Mouse (Mus musculus): ENCODE measurements at regions not wholly inside any gene's neighbourhood (a gene's known extent, or its start where the extent isn't known, plus 50 kb on each side); places are given as distances from the start of the nearest gene placed in this dataset.

DNA sequence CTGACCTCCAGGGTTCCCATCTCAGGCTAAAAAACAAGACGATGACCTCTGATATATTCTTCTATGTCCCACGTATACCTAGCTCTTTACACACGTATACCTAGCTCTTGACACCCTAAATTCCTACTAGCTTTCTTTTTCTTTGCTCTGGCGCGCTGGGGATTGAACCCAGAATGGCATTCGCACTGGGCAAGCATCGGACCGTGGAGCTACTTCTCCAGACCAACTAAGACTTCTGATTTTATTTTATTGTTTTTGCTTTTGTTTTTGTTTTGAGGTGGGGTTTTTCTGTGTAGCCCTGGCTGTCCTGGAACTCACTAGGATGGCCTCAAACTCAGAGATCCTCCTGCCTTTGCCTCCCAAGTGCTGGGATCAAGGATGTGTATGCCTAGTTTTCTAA, 112.8 kb upstream of the Cpm start:
- WGBS = 78% methylated on average over 8 of the region's 8 CpGs
- H3K9ac ChIP-seq (replicated peaks; ENCODE audit: low read depth) = no peak overlapping the region
- no peak for DNase-seq (ENCODE audit: low spot score)
- no peaks in the 10 kb centered on the region for H3K27me3 ChIP-seq (replicated peaks; ENCODE audit: insufficient read depth, low read length)
- H3K27ac ChIP-seq (ENCODE audit: low read length) = no peak overlapping the region
- H3K9me3 ChIP-seq (ENCODE audit: low read length) = no peaks in the 10 kb centered on the region
- no peak for ATAC-seq
- H3K4me3 ChIP-seq (ENCODE audit: low read depth, low read length) = no peak overlapping the region
- H3K4me2 ChIP-seq (replicated peaks; ENCODE audit: low read depth, low read length) = no peak overlapping the region
- peaks cover 5% of the 10 kb centered on the region; the same call in 1 of the 2 replicates for H3K4me1 ChIP-seq (ENCODE audit: insufficient read depth, low read depth, low read length)
- H3K36me3 ChIP-seq (ENCODE audit: insufficient read depth, low read length) = no peaks in the 10 kb centered on the region
- TF ChIP-seq CTCF (IDR thresholded peaks at IDR 0.05) (no peak), EP300 (IDR thresholded peaks at IDR 0.05) (no peak)

- TF ChIP-seq EP300 (IDR thresholded peaks at IDR 0.05) (no peak), CTCF (IDR thresholded peaks at IDR 0.05) (peak; percentile 82)
- no peaks in the 10 kb centered on the region for H3K9me3 ChIP-seq (ENCODE audit: low read length)
- H3K36me3 ChIP-seq (ENCODE audit: insufficient read depth, low read length) = no peaks in the 10 kb centered on the region
- peaks cover 5% of the 10 kb centered on the region; the same call in 1 of the 2 replicates for H3K4me1 ChIP-seq (ENCODE audit: insufficient read depth, low read depth, low read length)
- H3K4me2 ChIP-seq (replicated peaks; ENCODE audit: low read depth, low read length) = no peak overlapping the region
- DNase-seq (ENCODE audit: low spot score) = peak; percentile 77
- ATAC-seq = peak; percentile 50
- WGBS = 63% methylated on average over 10 of the region's 10 CpGs
- no peak overlapping the region for H3K27ac ChIP-seq (ENCODE audit: low read length)
- no peak overlapping the region for H3K9ac ChIP-seq (replicated peaks; ENCODE audit: low read depth)
- no peak overlapping the region for H3K4me3 ChIP-seq (ENCODE audit: low read depth, low read length)
- H3K27me3 ChIP-seq (replicated peaks; ENCODE audit: insufficient read depth, low read length) = no peaks in the 10 kb centered on the region
Measured at GRCm38 (mm10) chr10:117515777-117516501, 113.4 kb upstream of the Cpm start.

DNA sequence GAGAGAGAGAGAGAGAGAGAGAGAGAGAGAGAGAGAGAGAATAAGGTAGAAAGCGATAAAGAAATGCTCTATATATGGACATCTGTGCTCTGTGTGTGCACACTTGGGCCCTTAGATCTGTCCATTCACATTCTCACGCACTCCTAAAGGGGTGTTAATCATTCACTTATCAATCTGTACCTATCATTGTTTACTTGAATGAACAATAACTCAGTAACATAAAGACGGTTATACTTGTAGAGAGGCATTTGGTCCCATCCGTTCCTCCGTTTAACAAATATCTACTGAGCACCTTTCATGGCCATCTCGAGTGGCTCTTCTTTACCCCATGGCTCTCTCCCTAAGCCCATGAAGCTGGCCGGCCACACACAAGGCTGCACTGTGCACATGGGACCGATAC, 114.3 kb upstream of the Cpm start:
- H3K27ac ChIP-seq (ENCODE audit: low read length) = no peak overlapping the region
- H3K9me3 ChIP-seq (ENCODE audit: low read length) = no peaks in the 10 kb centered on the region
- 80% methylated on average over 8 of the region's 8 CpGs for WGBS
- H3K4me1 ChIP-seq (ENCODE audit: insufficient read depth, low read depth, low read length) = 0 out of 2 replicates have a peak, but pooled peaks cover 5% of the 10 kb centered on the region
- no peaks in the 10 kb centered on the region for H3K27me3 ChIP-seq (replicated peaks; ENCODE audit: insufficient read depth, low read length)
- no peak for ATAC-seq
- no peak for DNase-seq (ENCODE audit: low spot score)
- no peak for TF ChIP-seq EP300 (IDR thresholded peaks at IDR 0.05)
- no peak for TF ChIP-seq CTCF (IDR thresholded peaks at IDR 0.05)
- H3K36me3 ChIP-seq (ENCODE audit: insufficient read depth, low read length) = no peaks in the 10 kb centered on the region
- no peak overlapping the region for H3K4me3 ChIP-seq (ENCODE audit: low read depth, low read length)
- H3K4me2 ChIP-seq (replicated peaks; ENCODE audit: low read depth, low read length) = no peak overlapping the region
- no peak overlapping the region for H3K9ac ChIP-seq (replicated peaks; ENCODE audit: low read depth)

- 0 out of 2 replicates have a peak, but pooled peaks cover 5% of the 10 kb centered on the region for H3K4me1 ChIP-seq (ENCODE audit: insufficient read depth, low read depth, low read length)
- no peaks in the 10 kb centered on the region for H3K36me3 ChIP-seq (ENCODE audit: insufficient read depth, low read length)
- ATAC-seq (no peak), DNase-seq (ENCODE audit: low spot score) (no peak)
- no peak overlapping the region for H3K27ac ChIP-seq (ENCODE audit: low read length)
- no peak overlapping the region for H3K4me2 ChIP-seq (replicated peaks; ENCODE audit: low read depth, low read length)
- H3K9ac ChIP-seq (replicated peaks; ENCODE audit: low read depth) = no peak overlapping the region
- no peaks in the 10 kb centered on the region for H3K9me3 ChIP-seq (ENCODE audit: low read length)
- H3K27me3 ChIP-seq (replicated peaks; ENCODE audit: insufficient read depth, low read length) = no peaks in the 10 kb centered on the region
- TF ChIP-seq CTCF (IDR thresholded peaks at IDR 0.05) (no peak), EP300 (IDR thresholded peaks at IDR 0.05) (no peak)
- 84% methylated on average over 7 of the region's 7 CpGs for WGBS
- H3K4me3 ChIP-seq (ENCODE audit: low read depth, low read length) = no peak overlapping the region
Measured at GRCm38 (mm10) chr10:117513925-117514546, 115.3 kb upstream of the Cpm start.

GRCm38 (mm10) chr10:117512424-117513257, 116.7 kb upstream of the Cpm start:
- ATAC-seq (no peak), DNase-seq (ENCODE audit: low spot score) (no peak)
- Histone ChIP-seq H3K27ac (ENCODE audit: low read length) (no peak overlapping the region), H3K9me3 (ENCODE audit: low read length) (no peaks in the 10 kb centered on the region), H3K4me2 (replicated peaks; ENCODE audit: low read depth, low read length) (no peak overlapping the region), H3K4me1 (ENCODE audit: insufficient read depth, low read depth, low read length) (0 out of 2 replicates have a peak, but pooled peaks cover 5% of the 10 kb centered on the region), H3K27me3 (replicated peaks; ENCODE audit: insufficient read depth, low read length) (no peaks in the 10 kb centered on the region), H3K9ac (replicated peaks; ENCODE audit: low read depth) (no peak overlapping the region), H3K36me3 (ENCODE audit: insufficient read depth, low read length) (no peaks in the 10 kb centered on the region), H3K4me3 (ENCODE audit: low read depth, low read length) (no peak overlapping the region)
- 83% methylated on average over 9 of the region's 9 CpGs for whole genome bisulfite sequencing
- no peak for TF ChIP-seq CTCF (IDR thresholded peaks at IDR 0.05)
- no peak for TF ChIP-seq EP300 (IDR thresholded peaks at IDR 0.05)

All from lung, postnatal 0 days (tissue).